Mouse (Mus musculus) mesoderm, embryonic 11.5 days (tissue): ENCODE results near the gene Nr0b2.

ENCODE experiments used
- DNase-seq: peaks from one replicate; pipeline ENCODE4 v3.0.0-alpha.2; 2012; ENCODE audit warnings: low read depth, low spot score

Nr0b2 gene

GRCm38 (mm10) chr4:133561622-133562021 lies 8.4 kb downstream of the Nr0b2 start:
- no peak for DNase-seq

DNA sequence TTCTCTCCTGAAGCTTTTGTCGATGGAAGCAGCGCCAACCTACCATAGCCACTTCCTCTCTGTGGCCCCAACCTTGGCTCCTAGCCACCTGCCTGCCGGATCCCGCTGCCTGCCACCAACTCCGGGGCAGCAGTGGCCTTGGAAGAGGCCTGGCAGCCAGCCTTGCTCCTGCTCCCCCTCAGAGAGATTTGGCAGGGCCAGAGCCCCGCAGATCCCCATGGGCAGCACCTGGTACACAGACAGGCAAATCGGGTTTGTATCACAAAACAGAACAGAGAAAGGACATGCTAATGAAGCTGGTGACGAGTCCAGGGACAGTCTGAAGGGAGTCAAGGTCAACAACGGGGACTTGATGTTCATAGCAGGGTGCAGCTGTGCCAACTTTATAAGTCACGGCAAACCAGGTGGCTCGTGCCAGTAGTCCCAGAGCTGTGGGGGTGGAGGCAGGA lies 10.0 kb downstream of the Nr0b2 start:
- no peak for DNase-seq

DNA sequence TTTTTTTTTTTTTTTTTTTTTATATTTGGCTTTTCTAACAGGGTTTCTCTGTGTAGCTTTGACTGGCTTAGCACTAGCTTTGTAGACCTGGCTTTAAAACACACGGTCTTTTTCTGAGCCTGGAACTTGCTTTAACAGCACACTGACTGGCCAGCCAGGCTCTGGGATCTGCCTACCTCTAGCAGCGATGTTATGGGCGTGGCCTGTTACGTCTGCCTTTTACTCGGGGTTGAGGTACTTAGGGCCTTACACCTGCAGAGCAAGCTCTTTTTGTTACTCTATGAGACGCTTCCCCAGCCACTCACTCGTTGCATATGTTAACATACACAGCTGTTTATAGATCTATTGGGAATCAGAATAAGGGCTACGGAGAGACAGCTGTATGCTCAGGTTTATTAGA lies 14.1 kb downstream of the Nr0b2 start:
- DNase-seq = no peak

DNA sequence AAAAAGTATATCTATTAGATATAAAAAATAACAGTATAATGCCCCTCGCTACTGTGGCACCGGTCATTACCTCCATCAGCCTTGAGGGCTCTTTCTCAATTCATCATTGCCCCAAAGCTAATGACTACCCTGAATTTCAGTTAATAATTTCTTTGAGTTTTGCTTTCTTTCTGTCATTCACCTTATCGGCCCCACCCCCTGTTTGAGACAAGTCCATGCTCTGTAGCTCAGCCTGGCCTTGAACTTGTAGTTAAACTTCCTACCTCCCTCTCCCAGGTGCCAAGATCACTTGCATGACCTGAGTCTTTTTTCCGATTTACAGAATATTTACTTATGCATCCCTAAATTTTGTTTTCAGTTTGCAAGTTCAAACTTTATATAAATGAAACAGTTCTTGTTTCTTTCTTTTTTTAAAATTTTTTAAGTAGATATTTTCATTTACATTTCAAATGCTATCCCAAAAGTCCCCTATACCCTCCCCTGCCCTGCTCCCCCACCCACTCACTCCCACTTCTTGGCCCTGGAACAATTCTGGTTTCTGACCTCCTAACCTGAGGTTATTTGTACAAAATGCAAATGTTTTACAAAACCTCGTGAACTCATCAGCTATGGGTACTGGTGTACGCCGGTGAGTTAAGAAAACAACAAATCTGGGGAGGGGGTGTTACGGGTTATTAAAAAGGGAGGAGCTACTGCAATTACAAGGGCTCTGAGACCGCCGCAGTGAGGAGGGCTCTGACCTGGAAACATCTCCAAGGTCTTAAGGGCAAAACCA lies 16.3 kb downstream of the Nr0b2 start:
- no peak for DNase-seq

DNA sequence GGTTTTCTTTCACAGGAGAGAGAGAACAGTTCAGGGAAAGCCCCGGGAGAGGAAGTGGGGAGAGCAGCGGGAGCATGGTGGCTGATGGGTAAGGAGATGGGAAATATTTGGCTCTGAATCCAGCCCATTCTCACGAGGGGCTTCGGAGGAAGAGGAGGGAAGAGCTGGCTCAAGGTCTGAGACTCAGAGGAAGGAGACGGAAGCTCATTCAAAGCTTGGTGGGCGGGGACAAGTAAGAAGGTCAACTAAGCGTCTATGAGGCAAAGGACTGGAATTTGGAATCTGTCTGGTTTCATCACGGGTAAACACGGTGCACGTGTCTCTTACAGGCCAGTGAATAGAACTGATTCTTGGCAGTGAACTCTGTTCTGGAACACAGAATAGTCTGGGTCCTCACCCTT lies 16.9 kb downstream of the Nr0b2 start:
- no peak for DNase-seq

- peak; percentile 94 for DNase-seq
Observed at GRCm38 (mm10) chr4:133574070-133574842, 21.1 kb downstream of the Nr0b2 start, which contains the start of gene Gpatch3. Gene Gpatch3, plus strand, starts transcription at chr4:133574745.

DNA sequence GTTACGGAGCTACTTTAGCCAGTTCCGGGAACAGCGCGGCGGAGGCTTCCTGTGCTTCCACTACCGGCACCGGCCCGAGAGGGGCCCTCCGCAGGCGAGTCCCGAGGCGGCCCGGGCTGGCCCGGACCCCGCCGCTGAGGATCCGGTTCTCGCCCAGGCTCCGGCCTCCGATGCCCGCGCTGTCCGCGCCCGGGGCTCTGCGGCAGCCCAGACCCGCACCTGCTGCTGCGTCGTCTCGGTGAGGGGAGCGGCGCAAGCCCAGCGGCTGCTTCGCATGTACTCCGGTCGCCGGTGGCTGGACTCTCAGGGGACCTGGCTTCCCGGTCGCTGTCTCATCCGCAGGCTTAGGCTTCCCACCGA lies 21.6 kb downstream of the Nr0b2 start:
- DNase-seq = no peak

DNA sequence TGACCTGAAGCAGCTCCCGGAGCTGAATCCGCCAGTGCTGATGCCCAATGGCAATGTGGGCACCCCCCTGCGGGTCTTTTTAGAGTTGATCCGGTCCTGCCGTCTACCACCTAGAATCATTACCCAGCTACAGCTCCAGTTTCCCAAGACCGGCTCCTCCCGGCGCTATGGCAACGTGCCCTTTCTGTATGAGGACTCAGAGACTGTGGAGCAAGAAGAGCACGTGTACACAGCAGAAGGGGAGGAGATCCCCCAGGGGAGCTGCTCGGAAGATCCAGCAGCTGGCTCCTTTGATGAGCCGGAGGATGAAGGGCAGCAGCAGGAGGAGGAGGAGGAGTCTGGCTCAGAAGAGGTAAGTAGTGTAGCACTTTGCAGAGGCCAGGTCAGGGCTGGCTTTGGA lies 24.8 kb downstream of the Nr0b2 start:
- DNase-seq = no peak

DNA sequence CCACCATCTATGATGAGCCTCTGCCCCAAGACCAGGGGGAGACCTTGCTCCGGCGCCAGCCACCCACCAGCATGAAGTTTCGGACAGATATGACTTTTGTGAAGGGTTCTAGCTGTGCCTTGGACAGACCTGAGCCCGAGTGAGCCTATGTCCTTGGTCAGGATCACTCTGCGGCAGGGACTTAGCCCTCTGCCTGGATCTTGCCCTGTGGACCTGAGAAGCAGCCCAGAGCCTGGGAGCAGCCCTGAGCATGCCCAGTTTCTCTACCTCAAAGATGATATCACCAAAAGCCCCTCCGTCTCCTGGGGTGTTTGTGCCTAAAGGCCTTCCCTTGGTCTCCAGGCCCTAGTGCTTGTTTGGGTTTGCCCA lies 30.5 kb downstream of the Nr0b2 start:
- no peak for DNase-seq

GRCm38 (mm10) chr4:133584059-133584951 lies 31.1 kb downstream of the Nr0b2 start, which contains the start of gene Gpn2:
Gene Gpn2, plus strand, starts transcription at chr4:133584362.
- DNase-seq = peak; percentile 78

- peak; percentile 71 for DNase-seq
Observed at GRCm38 (mm10) chr4:133592570-133592969, 39.4 kb downstream of the Nr0b2 start.

GRCm38 (mm10) chr4:133595538-133595937 lies 42.4 kb downstream of the Nr0b2 start:
- DNase-seq = no peak

DNA sequence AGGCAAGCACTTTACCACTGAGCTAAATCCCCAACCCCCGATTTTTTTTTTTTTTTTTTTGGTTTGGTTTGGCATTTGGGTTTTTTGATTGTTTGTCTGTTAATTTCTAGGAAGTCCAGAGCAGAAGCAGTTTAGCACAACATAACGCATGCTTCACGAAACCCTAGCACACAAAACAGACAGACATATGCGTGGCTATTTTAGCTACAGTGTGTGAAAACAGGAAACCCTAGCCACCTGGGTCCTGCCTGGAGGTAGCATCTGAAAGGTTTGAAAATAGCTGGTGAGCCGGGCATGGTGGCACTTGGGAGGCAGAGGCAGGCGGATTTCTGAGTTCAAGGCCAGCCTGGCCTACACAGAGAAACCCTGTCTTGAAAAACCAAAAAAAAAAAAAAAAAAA lies 42.9 kb downstream of the Nr0b2 start:
- DNase-seq = no peak

DNA sequence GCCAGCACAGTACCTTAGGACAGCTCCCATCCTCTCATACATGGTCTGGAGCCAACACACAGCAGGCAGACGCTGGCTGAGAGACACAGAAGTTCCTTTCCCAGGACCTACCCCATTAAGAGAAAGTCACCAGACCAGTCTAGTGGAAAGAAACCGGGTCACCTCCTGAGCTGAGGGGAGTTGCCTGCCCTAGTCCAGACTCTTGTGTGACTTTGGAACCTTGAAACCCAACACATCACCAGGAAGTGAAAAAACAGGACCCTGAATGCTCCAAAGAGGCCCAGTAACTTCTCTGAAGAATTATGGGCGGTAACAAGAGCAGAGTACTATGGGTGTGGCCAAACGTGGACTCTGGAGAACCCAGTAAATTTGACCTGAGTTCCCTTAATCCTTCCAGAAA lies 45.4 kb downstream of the Nr0b2 start:
- no peak for DNase-seq

GRCm38 (mm10) chr4:133599116-133599515 lies 45.9 kb downstream of the Nr0b2 start:
- DNase-seq = no peak

GRCm38 (mm10) chr4:133599571-133600073 lies 46.4 kb downstream of the Nr0b2 start:
- peak; percentile 87 for DNase-seq

DNA sequence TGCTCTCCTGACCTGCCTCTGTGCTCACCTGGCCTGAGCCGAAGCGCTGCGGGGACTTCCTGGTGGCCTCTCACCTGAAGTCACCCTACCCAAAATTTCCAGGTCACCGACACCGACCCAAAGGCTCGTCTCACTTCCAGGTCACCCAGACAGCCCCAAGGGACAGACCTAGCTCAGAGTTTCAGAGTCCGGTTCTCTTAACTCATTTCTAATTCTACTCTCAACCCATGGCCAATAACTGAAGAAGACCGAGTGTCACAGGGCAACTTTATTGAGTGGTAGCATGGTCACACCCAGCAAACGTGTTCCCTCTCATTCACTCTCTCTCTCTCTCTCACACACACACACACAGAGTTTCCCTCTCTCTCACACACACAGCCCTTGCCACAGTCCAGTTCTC lies 47.1 kb downstream of the Nr0b2 start:
- no peak for DNase-seq

- DNase-seq = no peak
Observed at GRCm38 (mm10) chr4:133601721-133602218, 48.6 kb downstream of the Nr0b2 start, which contains the start of gene Sfn. Gene Sfn, minus strand, starts transcription at chr4:133602168.

DNA sequence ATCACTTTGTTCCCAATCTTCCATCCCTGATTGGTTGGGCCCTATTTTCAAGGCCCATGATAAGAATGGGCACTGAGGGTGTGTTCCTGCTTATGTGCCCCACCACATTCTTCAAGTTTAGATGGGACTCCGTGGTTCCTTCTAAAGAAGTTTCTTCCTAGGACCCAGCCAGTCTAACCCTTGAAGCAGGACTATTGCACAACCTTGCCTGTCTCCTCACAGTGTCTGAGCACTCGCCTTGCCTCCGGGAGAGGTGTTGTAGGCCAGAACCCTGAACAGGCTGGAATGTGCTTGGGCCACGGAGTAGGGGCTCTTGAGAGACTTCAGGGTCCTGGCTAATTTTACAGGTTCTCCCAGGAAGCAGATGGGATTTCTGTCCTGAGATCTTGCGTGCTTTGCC lies 49.9 kb downstream of the Nr0b2 start:
- no peak for DNase-seq

GRCm38 (mm10) chr4:133604175-133604574 lies 51.0 kb downstream of the Nr0b2 start:
- no peak for DNase-seq

DNA sequence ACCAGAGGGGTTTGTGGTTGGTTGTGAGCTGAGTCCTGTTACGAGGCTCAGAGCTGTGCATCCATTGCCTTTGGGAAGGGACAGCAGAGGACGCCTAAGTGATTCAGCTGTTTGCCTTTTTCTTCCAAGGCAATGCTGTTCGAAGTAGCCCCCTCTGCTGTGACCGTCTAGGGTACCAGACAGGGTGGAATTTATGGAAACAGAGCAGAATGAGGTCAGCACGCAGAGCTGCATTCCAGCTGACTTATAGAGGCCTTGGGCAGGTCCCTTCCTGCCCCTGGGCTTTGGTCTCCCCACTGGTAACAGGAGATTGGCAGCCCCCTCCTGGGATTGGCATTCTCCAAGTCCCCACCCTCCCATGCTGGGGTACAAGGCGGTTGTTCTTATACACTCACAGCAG lies 51.7 kb downstream of the Nr0b2 start:
- no peak for DNase-seq
